Mouse (Mus musculus): ENCODE measurements around the gene C2cd5. TPM values are rescaled to one million over a fixed set of nuclear protein-coding genes. Genes with fewer than 3 reads are reported as not detected.

Gene C2cd5
- 10 to 100 TPM; 62.6 to 63.2 TPM for total RNA-seq (2023)

DNA sequence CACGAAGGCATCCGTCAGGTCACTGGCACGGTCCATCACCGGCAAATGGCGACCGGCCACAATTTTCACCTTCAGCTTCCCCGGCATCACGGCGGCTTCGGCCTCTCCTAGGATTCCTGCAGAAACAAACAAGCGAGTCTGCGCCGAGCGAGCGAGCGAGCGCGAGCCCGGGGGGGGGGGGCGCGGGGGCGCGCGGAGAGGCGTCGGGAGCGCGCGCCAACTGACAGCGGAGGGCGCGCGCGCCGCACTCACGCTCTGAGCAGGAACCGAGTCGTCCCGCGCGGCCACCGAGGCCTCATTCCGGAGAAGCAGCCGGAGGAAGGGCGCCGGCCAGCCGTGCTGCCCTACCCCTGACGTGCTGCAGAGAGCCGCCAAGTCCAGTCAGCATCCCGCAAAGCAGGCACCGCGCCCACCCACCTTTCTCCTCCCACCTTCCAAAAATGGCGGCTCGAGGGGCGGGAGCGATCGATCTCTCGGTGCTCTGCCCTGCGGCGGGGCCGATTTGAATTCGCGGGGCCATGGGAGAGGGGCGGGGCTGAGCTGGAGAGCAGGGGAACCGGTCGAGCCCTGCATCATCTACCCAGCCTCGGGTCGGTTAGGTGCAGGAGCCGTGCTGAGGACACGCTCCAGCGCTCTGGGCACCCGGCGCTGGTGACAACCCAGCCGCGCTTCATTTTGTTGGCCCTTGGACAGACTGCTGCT is at the start of gene C2cd5:
Gene C2cd5 (minus strand): TSS at position 461 of the 702 bp plus-strand sequence.

DNA sequence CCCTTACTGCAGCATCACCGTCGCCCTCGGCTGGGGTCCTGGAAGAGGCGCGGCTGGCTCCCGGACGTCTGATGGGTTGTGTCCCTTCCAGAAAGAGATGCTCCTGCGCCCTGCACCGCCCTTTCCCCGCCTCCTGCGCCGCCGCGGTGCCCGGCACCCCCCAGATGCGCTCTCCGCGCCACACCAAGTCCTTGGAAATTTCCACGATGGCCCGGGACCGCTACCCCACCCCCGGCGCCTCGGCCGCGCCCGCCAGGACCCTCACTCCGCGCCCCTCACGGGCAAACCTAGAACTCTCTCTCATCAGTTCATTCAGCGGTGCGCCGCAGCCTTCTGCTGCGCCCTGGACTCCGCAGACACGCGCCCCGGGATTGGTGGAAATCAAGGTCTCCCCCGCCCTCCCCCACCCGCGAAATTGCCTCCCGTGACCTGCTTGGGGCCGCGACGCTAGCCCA is 135.8 kb downstream of the C2cd5 start, which contains the start of gene St8sia1:
Gene St8sia1 (minus strand): TSS at position 377 of the 455 bp plus-strand sequence.

Other genes with a start within 250 kb of the C2cd5 start
- gene St8sia1, start 135.7 kb downstream of the C2cd5 start, total RNA-seq (2023): under 1 TPM; 0.12 to 0.26 TPM
- gene Etnk1, start 67.1 kb upstream of the C2cd5 start, total RNA-seq (2023): 100 to 1,000 TPM; 166 to 173 TPM

Measured in B cell, adult 67 days (primary cell).